Mouse (Mus musculus): ENCODE results near the gene Trnau1ap. TPM values are rescaled to one million over a fixed set of nuclear protein-coding genes. Genes with fewer than 3 reads are reported as not detected.

Gene Trnau1ap
- polyA plus RNA-seq, 1 experiment from 2014 or later, result 74.0 TPM

DNA sequence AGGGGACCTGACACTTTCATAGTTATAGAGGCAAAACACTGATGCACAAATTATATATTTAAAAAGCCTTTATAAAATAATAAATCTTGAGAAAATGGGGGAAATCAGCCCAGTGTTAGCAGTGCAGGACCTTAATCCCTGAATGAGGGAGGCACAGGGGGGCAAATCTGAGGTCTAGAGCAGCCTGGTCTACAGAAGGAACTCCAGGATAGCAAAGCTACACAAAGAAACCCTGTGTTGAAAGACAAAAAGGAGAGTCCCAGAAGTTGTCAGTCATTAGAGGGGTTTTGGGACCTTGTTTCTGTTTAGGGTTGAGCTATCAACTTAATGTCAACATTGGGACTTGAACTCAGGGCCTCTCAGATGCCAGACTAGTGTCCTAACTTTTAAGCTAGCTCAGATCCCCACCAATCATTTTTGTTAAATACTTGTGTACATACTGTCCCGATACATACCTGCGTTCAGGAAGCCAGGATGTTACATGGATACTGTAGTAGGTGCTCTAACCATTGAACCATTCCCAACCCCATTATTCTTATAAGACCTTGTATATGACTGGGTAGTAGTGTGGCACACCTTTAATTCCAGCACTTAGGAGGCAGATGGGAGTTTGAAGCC lies 20.9 kb upstream of the Trnau1ap start:
- peaks cover 0 to 12% of the 10 kb centered on the region in 2 experiments; a peak in 1 of 4 replicates for H3K4me1 ChIP-seq (ENCODE audit: control insufficient read depth in 2 of 2, insufficient read depth in 2 of 2, low read length in 2 of 2)
- H3K9ac ChIP-seq (ENCODE audit: low read length), result no peak overlapping the region
- WGBS, result 57% methylated on average over 2 of the region's 2 CpGs
- H3K9me3 ChIP-seq (ENCODE audit: control insufficient read depth, low read length), result no peaks in the 10 kb centered on the region
- H3K4me3 ChIP-seq (ENCODE audit: control insufficient read depth in 1 of 2, insufficient read depth in 1 of 2, low read depth in 1 of 2, low read length in 2 of 2), result no peak overlapping the region
- H3K27me3 ChIP-seq (ENCODE audit: control insufficient read depth, insufficient read depth, low read length), result no peaks in the 10 kb centered on the region
- ATAC-seq (ENCODE audit: insufficient number of reproducible peaks, insufficient read depth, low FRiP score, low read depth), result no peak
- H3K27ac ChIP-seq (replicated peaks in 1 of 2; ENCODE audit: control insufficient read depth in 1 of 2, insufficient read depth in 1 of 2, low read depth in 2 of 2, low read length in 2 of 2), result no peak overlapping the region
- H3K4me2 ChIP-seq (ENCODE audit: low read length), result no peak overlapping the region
- H3K36me3 ChIP-seq (ENCODE audit: control insufficient read depth, insufficient read depth, low read length), result peaks cover 22% of the 10 kb centered on the region

GRCm38 (mm10) chr4:132349495-132350122 lies 20.3 kb upstream of the Trnau1ap start:
- Histone ChIP-seq H3K4me3 (ENCODE audit: control insufficient read depth in 1 of 2, insufficient read depth in 1 of 2, low read depth in 1 of 2, low read length in 2 of 2) (no peak overlapping the region), H3K9ac (ENCODE audit: low read length) (no peak overlapping the region), H3K9me3 (ENCODE audit: control insufficient read depth, low read length) (no peaks in the 10 kb centered on the region), H3K36me3 (ENCODE audit: control insufficient read depth, insufficient read depth, low read length) (peaks cover 22% of the 10 kb centered on the region), H3K27me3 (ENCODE audit: control insufficient read depth, insufficient read depth, low read length) (no peaks in the 10 kb centered on the region), H3K27ac (replicated peaks in 1 of 2; ENCODE audit: control insufficient read depth in 1 of 2, insufficient read depth in 1 of 2, low read depth in 2 of 2, low read length in 2 of 2) (no peak overlapping the region), H3K4me2 (ENCODE audit: low read length) (no peak overlapping the region), H3K4me1 (ENCODE audit: control insufficient read depth in 2 of 2, insufficient read depth in 2 of 2, low read length in 2 of 2) (peaks cover 0 to 15% of the 10 kb centered on the region in 2 experiments; a peak in 2 of 4 replicates)
- WGBS, result 63% methylated on average over 3 of the region's 3 CpGs
- no peak for ATAC-seq (ENCODE audit: insufficient number of reproducible peaks, insufficient read depth, low FRiP score, low read depth)

DNA sequence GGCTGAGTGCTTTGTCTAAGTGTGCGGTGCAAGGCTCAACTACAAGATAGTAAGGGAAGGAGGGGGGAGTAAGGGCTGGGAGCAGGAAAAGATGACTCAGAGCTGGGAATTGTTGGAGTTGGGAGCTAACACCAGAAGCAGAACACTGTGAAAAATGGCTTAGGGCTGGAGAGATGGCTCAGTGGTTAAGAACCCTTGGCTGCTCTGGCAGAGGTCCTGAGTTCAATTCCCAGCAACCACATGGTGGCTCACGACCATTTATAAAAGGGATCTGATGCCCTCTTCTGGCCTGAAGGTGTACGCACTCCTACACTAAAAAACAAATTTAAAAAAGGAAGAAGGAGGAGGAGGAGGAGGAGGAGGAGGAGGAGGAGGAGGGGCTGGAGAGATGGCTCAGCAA lies 17.3 kb upstream of the Trnau1ap start:
- Histone ChIP-seq H3K4me3 (ENCODE audit: control insufficient read depth in 1 of 2, insufficient read depth in 1 of 2, low read depth in 1 of 2, low read length in 2 of 2) (no peak overlapping the region), H3K9me3 (ENCODE audit: control insufficient read depth, low read length) (no peaks in the 10 kb centered on the region), H3K27me3 (ENCODE audit: control insufficient read depth, insufficient read depth, low read length) (no peaks in the 10 kb centered on the region), H3K4me2 (ENCODE audit: low read length) (no peak overlapping the region), H3K9ac (ENCODE audit: low read length) (no peak overlapping the region), H3K4me1 (ENCODE audit: control insufficient read depth in 2 of 2, insufficient read depth in 2 of 2, low read length in 2 of 2) (peaks cover 7 to 26% of the 10 kb centered on the region in 2 experiments), H3K27ac (replicated peaks in 1 of 2; ENCODE audit: control insufficient read depth in 1 of 2, insufficient read depth in 1 of 2, low read depth in 2 of 2, low read length in 2 of 2) (no peak overlapping the region), H3K36me3 (ENCODE audit: control insufficient read depth, insufficient read depth, low read length) (peaks cover 16% of the 10 kb centered on the region)
- WGBS, result 44% methylated on average over 3 of the region's 3 CpGs
- no peak for ATAC-seq (ENCODE audit: insufficient number of reproducible peaks, insufficient read depth, low FRiP score, low read depth)

DNA sequence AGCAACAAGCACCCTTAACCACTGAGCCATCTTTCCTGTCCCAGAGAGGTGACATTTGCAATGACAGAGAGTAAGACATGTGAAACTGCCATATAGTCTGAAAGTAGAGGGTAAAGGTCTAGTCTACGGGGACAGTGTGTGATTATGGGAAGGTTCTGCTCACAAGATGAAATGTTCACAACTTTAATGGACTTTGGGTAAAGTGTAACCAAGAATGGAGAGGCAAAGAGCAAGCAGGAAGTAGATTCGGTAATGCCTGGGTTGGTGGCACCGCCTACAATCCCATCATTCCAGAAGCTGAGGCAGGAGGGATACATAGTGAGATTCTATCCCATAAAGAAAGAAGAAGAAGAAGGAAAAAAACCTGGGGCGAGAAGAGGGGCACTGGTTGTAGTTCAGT lies 16.9 kb upstream of the Trnau1ap start:
- H3K4me1 ChIP-seq (ENCODE audit: control insufficient read depth in 2 of 2, insufficient read depth in 2 of 2, low read length in 2 of 2), result peaks cover 7 to 23% of the 10 kb centered on the region in 2 experiments
- no peaks in the 10 kb centered on the region for H3K27me3 ChIP-seq (ENCODE audit: control insufficient read depth, insufficient read depth, low read length)
- H3K36me3 ChIP-seq (ENCODE audit: control insufficient read depth, insufficient read depth, low read length), result peaks cover 12% of the 10 kb centered on the region
- ATAC-seq (ENCODE audit: insufficient number of reproducible peaks, insufficient read depth, low FRiP score, low read depth), result no peak
- H3K4me3 ChIP-seq (ENCODE audit: control insufficient read depth in 1 of 2, insufficient read depth in 1 of 2, low read depth in 1 of 2, low read length in 2 of 2), result no peak overlapping the region
- H3K4me2 ChIP-seq (ENCODE audit: low read length), result no peak overlapping the region
- H3K9me3 ChIP-seq (ENCODE audit: control insufficient read depth, low read length), result no peaks in the 10 kb centered on the region
- H3K9ac ChIP-seq (ENCODE audit: low read length), result no peak overlapping the region
- WGBS, result 72% methylated on average over 4 of the region's 4 CpGs
- no peak overlapping the region for H3K27ac ChIP-seq (replicated peaks in 1 of 2; ENCODE audit: control insufficient read depth in 1 of 2, insufficient read depth in 1 of 2, low read depth in 2 of 2, low read length in 2 of 2)

DNA sequence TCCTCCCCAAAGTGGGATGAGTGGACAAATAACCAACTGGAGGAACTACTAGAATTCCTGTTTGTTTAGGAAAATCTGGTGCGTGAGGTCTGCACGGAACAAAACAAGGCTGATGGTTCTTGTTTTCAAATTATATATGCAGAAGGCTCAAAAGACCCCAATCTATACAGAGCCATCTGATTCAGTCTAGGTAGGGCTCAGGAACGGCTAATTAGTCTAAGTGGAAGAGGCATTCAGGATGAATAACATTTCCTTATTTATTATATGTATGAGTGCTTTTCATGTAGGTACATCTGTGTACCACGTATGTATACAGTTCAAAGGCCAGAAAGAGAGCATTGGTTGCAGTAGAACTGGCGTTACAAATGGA lies 16.5 kb upstream of the Trnau1ap start:
- Histone ChIP-seq H3K27ac (replicated peaks in 1 of 2; ENCODE audit: control insufficient read depth in 1 of 2, insufficient read depth in 1 of 2, low read depth in 2 of 2, low read length in 2 of 2) (no peak overlapping the region), H3K9me3 (ENCODE audit: control insufficient read depth, low read length) (no peaks in the 10 kb centered on the region), H3K27me3 (ENCODE audit: control insufficient read depth, insufficient read depth, low read length) (no peaks in the 10 kb centered on the region), H3K9ac (ENCODE audit: low read length) (no peak overlapping the region), H3K4me3 (ENCODE audit: control insufficient read depth in 1 of 2, insufficient read depth in 1 of 2, low read depth in 1 of 2, low read length in 2 of 2) (peak overlapping the region in 1 of 2 experiments; percentile 74; a peak in 1 of 4 replicates), H3K4me2 (ENCODE audit: low read length) (no peak overlapping the region), H3K36me3 (ENCODE audit: control insufficient read depth, insufficient read depth, low read length) (peaks cover 8% of the 10 kb centered on the region), H3K4me1 (ENCODE audit: control insufficient read depth in 2 of 2, insufficient read depth in 2 of 2, low read length in 2 of 2) (peaks cover 7 to 19% of the 10 kb centered on the region in 2 experiments)
- WGBS, result 46% methylated on average over 5 of the region's 5 CpGs
- no peak for ATAC-seq (ENCODE audit: insufficient number of reproducible peaks, insufficient read depth, low FRiP score, low read depth)

DNA sequence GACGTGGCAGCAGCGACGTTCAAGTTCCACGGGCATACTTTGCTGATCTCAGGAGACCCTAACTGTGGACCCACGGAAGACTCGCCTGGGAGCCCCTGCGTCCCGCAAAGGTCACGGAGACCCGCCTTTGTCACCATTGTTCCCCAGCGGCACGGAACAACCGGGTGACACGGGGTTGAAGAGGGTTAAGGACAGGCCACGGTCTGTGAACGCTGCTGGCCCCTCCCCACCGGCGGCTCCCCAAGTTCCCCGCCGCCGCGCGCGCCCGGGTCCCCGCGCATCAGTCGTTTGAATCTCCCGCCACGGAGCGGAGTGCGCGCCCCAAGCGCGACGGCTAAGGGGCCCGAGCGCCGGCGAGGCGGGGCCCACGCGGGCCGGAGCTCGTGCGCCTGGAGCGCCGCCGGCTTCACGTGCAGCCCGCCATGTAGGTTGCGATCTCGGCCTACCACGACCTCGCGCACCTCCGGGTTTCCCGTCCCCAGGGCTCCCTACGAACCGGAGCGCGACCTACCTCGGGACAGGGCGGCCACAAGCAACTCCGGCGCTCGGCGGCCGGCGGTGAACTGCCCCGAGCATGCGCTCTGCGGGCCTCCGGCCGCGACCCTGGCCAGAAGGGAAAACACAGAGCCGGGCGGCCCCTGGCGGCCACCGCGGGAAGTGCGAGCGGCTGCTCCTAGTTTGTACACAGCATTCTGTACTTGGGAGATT lies 16.0 kb upstream of the Trnau1ap start:
- peaks cover 7 to 19% of the 10 kb centered on the region in 2 experiments for H3K4me1 ChIP-seq (ENCODE audit: control insufficient read depth in 2 of 2, insufficient read depth in 2 of 2, low read length in 2 of 2)
- peak; percentile 84 for ATAC-seq (ENCODE audit: insufficient number of reproducible peaks, insufficient read depth, low FRiP score, low read depth)
- WGBS, result under 1% methylated on average over 77 of the region's 83 CpGs
- peaks cover 2% of the 10 kb centered on the region; the same call in 1 of the 2 replicates for H3K36me3 ChIP-seq (ENCODE audit: control insufficient read depth, insufficient read depth, low read length)
- peak overlapping the region; percentile 86 for H3K9ac ChIP-seq (ENCODE audit: low read length)
- H3K27me3 ChIP-seq (ENCODE audit: control insufficient read depth, insufficient read depth, low read length), result no peaks in the 10 kb centered on the region
- no peaks in the 10 kb centered on the region for H3K9me3 ChIP-seq (ENCODE audit: control insufficient read depth, low read length)
- H3K4me3 ChIP-seq (ENCODE audit: control insufficient read depth in 1 of 2, insufficient read depth in 1 of 2, low read depth in 1 of 2, low read length in 2 of 2), result peak overlapping the region; percentile 74 to 90
- H3K4me2 ChIP-seq (ENCODE audit: low read length), result peak overlapping the region; percentile 92
- peak overlapping the region; percentile 64; a peak in 3 of 4 replicates for H3K27ac ChIP-seq (replicated peaks in 1 of 2; ENCODE audit: control insufficient read depth in 1 of 2, insufficient read depth in 1 of 2, low read depth in 2 of 2, low read length in 2 of 2)

- Histone ChIP-seq H3K4me3 (ENCODE audit: control insufficient read depth in 1 of 2, insufficient read depth in 1 of 2, low read depth in 1 of 2, low read length in 2 of 2) (peak overlapping the region; percentile 74 to 90), H3K27me3 (ENCODE audit: control insufficient read depth, insufficient read depth, low read length) (no peaks in the 10 kb centered on the region), H3K36me3 (ENCODE audit: control insufficient read depth, insufficient read depth, low read length) (peaks cover 6% of the 10 kb centered on the region), H3K4me1 (ENCODE audit: control insufficient read depth in 2 of 2, insufficient read depth in 2 of 2, low read length in 2 of 2) (peaks cover 7 to 19% of the 10 kb centered on the region in 2 experiments), H3K4me2 (ENCODE audit: low read length) (peak overlapping the region; percentile 92), H3K9me3 (ENCODE audit: control insufficient read depth, low read length) (no peaks in the 10 kb centered on the region), H3K27ac (replicated peaks in 1 of 2; ENCODE audit: control insufficient read depth in 1 of 2, insufficient read depth in 1 of 2, low read depth in 2 of 2, low read length in 2 of 2) (no peak overlapping the region), H3K9ac (ENCODE audit: low read length) (peak overlapping the region; percentile 86)
- 7% methylated on average over 13 of the region's 13 CpGs for WGBS
- no peak for ATAC-seq (ENCODE audit: insufficient number of reproducible peaks, insufficient read depth, low FRiP score, low read depth)
Observed at GRCm38 (mm10) chr4:132344403-132345134, 15.2 kb upstream of the Trnau1ap start.
